Mouse (Mus musculus): ENCODE results near the gene Spns3.

DNA sequence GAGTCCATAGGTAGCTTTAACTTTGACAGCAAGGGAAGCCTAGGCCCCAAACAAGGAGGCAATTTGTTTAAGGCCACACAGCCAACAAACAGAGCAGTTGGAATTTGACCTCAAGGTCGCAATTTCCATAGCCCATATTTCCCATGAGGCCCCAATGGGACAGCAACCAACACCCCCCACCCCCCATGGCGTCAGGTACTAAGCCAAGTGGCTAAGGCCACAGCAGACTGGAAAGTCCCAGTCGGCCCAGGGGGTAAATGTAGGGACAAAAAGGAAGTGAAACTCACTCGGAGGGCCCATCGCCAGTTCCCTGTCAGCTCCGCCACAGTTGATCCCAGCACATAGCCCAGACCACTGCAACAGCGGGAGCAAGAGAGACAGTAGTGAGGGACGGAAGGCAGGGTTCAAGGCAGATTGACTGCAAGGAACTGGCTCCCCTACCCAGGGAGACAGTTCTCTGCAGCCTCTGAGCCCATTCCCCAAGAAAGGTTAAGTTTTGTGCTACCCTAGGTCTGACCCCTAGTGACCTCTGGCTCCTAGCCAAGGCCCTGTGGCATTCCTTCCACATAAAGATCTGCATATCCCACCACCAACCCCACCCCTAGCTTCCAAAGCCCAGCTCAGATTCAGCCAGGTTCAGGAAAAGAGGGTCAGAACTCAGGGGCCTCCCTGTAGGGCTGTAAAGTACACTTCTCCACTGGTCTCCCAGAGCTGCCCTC, 12.1 kb downstream of the Spns3 start:
- TF ChIP-seq CTCF (IDR thresholded peaks at IDR 0.05; ENCODE audit: extremely low read depth, insufficient read length, insufficient replicate concordance, low read depth, low read length): no peak
- no peak for TF ChIP-seq POLR2A (IDR thresholded peaks at IDR 0.05; ENCODE audit: low read depth, low read length)
